Mouse (Mus musculus) lung, postnatal 0 days (tissue): ENCODE measurements at regions not wholly inside any gene's neighbourhood (a gene's known extent, or its start where the extent isn't known, plus 50 kb on each side); places are given as distances from the start of the nearest gene placed in this dataset.

ENCODE experiments used
- ATAC-seq: fragments of 200-750 bp; cut with Nextera tagmentation; 2 replicates; pipeline ENCODE4 v1.8.0; 2017; ENCODE audit warnings: moderate library complexity
- DNase-seq: peaks from one replicate; pipeline ENCODE4 v3.0.0-alpha.2; 2016; ENCODE audit warnings: low spot score
- H3K27ac ChIP-seq: fragments of 300-500 bp; sonication (generic); 2 replicates; pipeline ENCODE4 v1.5.1; 2014; ENCODE audit warnings: antibody characterized with exemption, mild to moderate bottlenecking, low read length, mixed read lengths
- H3K27me3 ChIP-seq: fragments of 300-500 bp; sonication (generic); replicated peaks from 2 replicates; pipeline ENCODE4 v1.6.1; 2014; ENCODE audit warnings: low read length, mixed read lengths; ENCODE audit not compliant: insufficient read depth
- H3K36me3 ChIP-seq: fragments of 300-500 bp; sonication (generic); 2 replicates; pipeline ENCODE4 v1.6.1; 2014; ENCODE audit warnings: low read length, mixed read lengths; ENCODE audit not compliant: insufficient read depth
- H3K4me1 ChIP-seq: fragments of 300-500 bp; sonication (generic); 2 replicates; pipeline ENCODE4 v1.6.1; 2014; ENCODE audit warnings: antibody characterized with exemption, low read depth, low read length, mixed read lengths; ENCODE audit not compliant: insufficient read depth
- H3K4me2 ChIP-seq: fragments of 300-500 bp; sonication (generic); replicated peaks from 2 replicates; pipeline ENCODE4 v1.6.1; 2014; ENCODE audit warnings: low read depth, mild to moderate bottlenecking, low read length, moderate library complexity, mixed read lengths
- H3K4me3 ChIP-seq: fragments of 300-500 bp; sonication (generic); 2 replicates; pipeline ENCODE4 v1.5.1; 2014; ENCODE audit warnings: low read depth, low read length
- H3K9ac ChIP-seq: fragments of 300-500 bp; sonication (generic); replicated peaks from 2 replicates; pipeline ENCODE4 v1.6.1; 2014; ENCODE audit warnings: low read depth, mild to moderate bottlenecking
- H3K9me3 ChIP-seq: fragments of 300-500 bp; sonication (generic); 2 replicates; pipeline ENCODE4 v1.6.1; 2016; ENCODE audit warnings: low read length, mixed read lengths
- CTCF ChIP-seq: IDR thresholded peaks from 2 replicates; pipeline ENCODE4 v1.5.1; 2016; ENCODE audit warnings: antibody characterized with exemption, mild to moderate bottlenecking
- EP300 ChIP-seq: IDR thresholded peaks from 2 replicates; pipeline ENCODE4 v1.6.1; 2016; ENCODE audit warnings: antibody characterized with exemption, mild to moderate bottlenecking, control low read depth
- WGBS: fragments of 180-500 bp; shearing (Covaris S2); extraction: QIAGEN DNeasy Blood & Tissue Kit; methylation state at CpG from one replicate; pipeline ENCODE4 v1.1.7; 2014; 5-methylcytosine and 5-hydroxymethylcytosine counted together

GRCm38 (mm10) chr3:34593279-34593678 is 56.9 kb upstream of the Sox2 start:
- no peak overlapping the region for H3K4me3 ChIP-seq
- no peaks in the 10 kb centered on the region for H3K27me3 ChIP-seq
- no peaks in the 10 kb centered on the region for H3K4me1 ChIP-seq
- TF ChIP-seq EP300 (no peak), CTCF (no peak)
- H3K4me2 ChIP-seq = no peak overlapping the region
- 50% methylated on average over 4 of the region's 4 CpGs for WGBS
- ATAC-seq (no peak), DNase-seq (no peak)
- H3K9me3 ChIP-seq = no peaks in the 10 kb centered on the region
- no peak overlapping the region for H3K27ac ChIP-seq
- H3K9ac ChIP-seq = no peak overlapping the region
- no peaks in the 10 kb centered on the region for H3K36me3 ChIP-seq

GRCm38 (mm10) chr3:34577896-34578530 is 72.2 kb upstream of the Sox2 start:
- no peaks in the 10 kb centered on the region for H3K27me3 ChIP-seq
- no peaks in the 10 kb centered on the region for H3K9me3 ChIP-seq
- DNase-seq (no peak), ATAC-seq (no peak)
- no peak overlapping the region for H3K4me2 ChIP-seq
- H3K9ac ChIP-seq = no peak overlapping the region
- H3K27ac ChIP-seq = no peak overlapping the region
- WGBS = 45% methylated on average over 8 of the region's 8 CpGs
- TF ChIP-seq CTCF (no peak), EP300 (no peak)
- H3K4me1 ChIP-seq = no peaks in the 10 kb centered on the region
- no peak overlapping the region for H3K4me3 ChIP-seq
- no peaks in the 10 kb centered on the region for H3K36me3 ChIP-seq

GRCm38 (mm10) chr3:34577115-34577514 is 73.1 kb upstream of the Sox2 start:
- no peak overlapping the region for H3K4me3 ChIP-seq
- H3K9me3 ChIP-seq = no peaks in the 10 kb centered on the region
- TF ChIP-seq EP300 = no peak
- TF ChIP-seq CTCF = no peak
- H3K36me3 ChIP-seq = no peaks in the 10 kb centered on the region
- DNase-seq (no peak), ATAC-seq (no peak)
- no peak overlapping the region for H3K27ac ChIP-seq
- H3K4me2 ChIP-seq = no peak overlapping the region
- no peak overlapping the region for H3K9ac ChIP-seq
- 59% methylated on average over 6 of the region's 6 CpGs for WGBS
- no peaks in the 10 kb centered on the region for H3K27me3 ChIP-seq
- no peaks in the 10 kb centered on the region for H3K4me1 ChIP-seq

- no peaks in the 10 kb centered on the region for H3K4me1 ChIP-seq
- DNase-seq (peak; percentile 15), ATAC-seq (peak; percentile 19)
- no peaks in the 10 kb centered on the region for H3K36me3 ChIP-seq
- TF ChIP-seq CTCF (peak; percentile 52), EP300 (no peak)
- H3K4me2 ChIP-seq = no peak overlapping the region
- no peak overlapping the region for H3K9ac ChIP-seq
- no peaks in the 10 kb centered on the region for H3K27me3 ChIP-seq
- H3K27ac ChIP-seq = no peak overlapping the region
- H3K9me3 ChIP-seq = no peaks in the 10 kb centered on the region
- WGBS = 37% methylated on average over 11 of the region's 11 CpGs
- no peak overlapping the region for H3K4me3 ChIP-seq
These were observed 74.0 kb upstream of the Sox2 start for GRCm38 (mm10) chr3:34576159-34576558.

- no peaks in the 10 kb centered on the region for H3K9me3 ChIP-seq
- H3K36me3 ChIP-seq = no peaks in the 10 kb centered on the region
- H3K4me1 ChIP-seq = no peaks in the 10 kb centered on the region
- no peaks in the 10 kb centered on the region for H3K27me3 ChIP-seq
- H3K9ac ChIP-seq = no peak overlapping the region
- 72% methylated on average over 9 of the region's 9 CpGs for WGBS
- ATAC-seq (no peak), DNase-seq (no peak)
- no peak overlapping the region for H3K4me3 ChIP-seq
- no peak overlapping the region for H3K4me2 ChIP-seq
- no peak overlapping the region for H3K27ac ChIP-seq
- TF ChIP-seq CTCF (no peak), EP300 (no peak)
These were observed 75.4 kb upstream of the Sox2 start for GRCm38 (mm10) chr3:34574711-34575350.

GRCm38 (mm10) chr3:34573312-34573711 is 76.9 kb upstream of the Sox2 start:
- Histone ChIP-seq H3K27ac (no peak overlapping the region), H3K4me1 (no peaks in the 10 kb centered on the region), H3K36me3 (no peaks in the 10 kb centered on the region), H3K27me3 (no peaks in the 10 kb centered on the region), H3K4me3 (no peak overlapping the region), H3K9ac (no peak overlapping the region), H3K9me3 (no peaks in the 10 kb centered on the region), H3K4me2 (no peak overlapping the region)
- TF ChIP-seq CTCF = no peak
- no peak for TF ChIP-seq EP300
- no peak for DNase-seq
- WGBS = 90% methylated on average over 7 of the region's 7 CpGs
- ATAC-seq = no peak
